In genomic region chr19:53460312-53461024, GRCm38 (mm10) we compare ENCODE assay signal across 10 mouse cellular contexts.
DNase-seq lines count a peak whose midpoint lies in the region; ATAC-seq lines count a peak whose summit lies in the region.
"Had no signal": no experiment of that assay in that cellular context is flagged by ENCODE, and none has a peak within 500 bp of the region (broad histone marks: within the 10 kb centered on the region; RNA-seq: fewer than 3 reads in every experiment).

No protein-coding gene starts in this region.

- H3K9me3 ChIP-seq in heart, embryonic 13.5 days: no peaks in the 10 kb centered on the region
- no peaks in the 10 kb centered on the region for H3K9me3 ChIP-seq in forebrain, embryonic 14.5 days (replicated peaks; ENCODE audit: control insufficient read depth, low read length)
- no peaks in the 10 kb centered on the region for H3K9me3 ChIP-seq in midbrain, embryonic 11.5 days (ENCODE audit: control insufficient read depth, low read length)
- H3K9me3 ChIP-seq: G1E had no signal

- H3K27ac ChIP-seq in heart, embryonic 13.5 days (replicated peaks): no peak overlapping the region
- no peak overlapping the region for H3K27ac ChIP-seq in forebrain, embryonic 14.5 days (ENCODE audit: low read depth, low read length)
- no peak overlapping the region for H3K27ac ChIP-seq in midbrain, embryonic 11.5 days (ENCODE audit: low read depth, low read length)

- H3K9ac ChIP-seq in heart, embryonic 13.5 days: 0 out of 2 replicates have a peak overlapping the region, but pooled peaks have one; percentile 19
- 0 out of 2 replicates have a peak overlapping the region, but pooled peaks have one; percentile 1 for H3K9ac ChIP-seq in forebrain, embryonic 14.5 days (ENCODE audit: low read length)
- H3K9ac ChIP-seq in midbrain, embryonic 11.5 days (ENCODE audit: low read length): no peak overlapping the region

- intact Hi-C loops in heart, postnatal 25 days (cut with DNase I): no loop called here
- intact Hi-C loops in left cerebral cortex, postnatal 4 days (cut with DNase I): no loop called here

- H3K4me1 ChIP-seq in heart, embryonic 13.5 days: peaks cover 36% of the 10 kb centered on the region
- H3K4me1 ChIP-seq in forebrain, embryonic 14.5 days (ENCODE audit: control insufficient read depth, insufficient read depth, low read length): peaks cover 14% of the 10 kb centered on the region
- H3K4me1 ChIP-seq in midbrain, embryonic 11.5 days (ENCODE audit: control insufficient read depth, insufficient read depth, low read length): peaks cover 10% of the 10 kb centered on the region

- peak overlapping the region; percentile 48 for H3K4me2 ChIP-seq in heart, embryonic 13.5 days
- H3K4me2 ChIP-seq in forebrain, embryonic 14.5 days (ENCODE audit: low read length): peak overlapping the region; percentile 36
- H3K4me2 ChIP-seq in midbrain, embryonic 11.5 days: peak overlapping the region; percentile 44

- H3K4me3 ChIP-seq in heart, embryonic 13.5 days: no peak overlapping the region
- no peak overlapping the region for H3K4me3 ChIP-seq in forebrain, embryonic 14.5 days (ENCODE audit: low read depth, low read length)
- H3K4me3 ChIP-seq in midbrain, embryonic 11.5 days (ENCODE audit: low read depth, low read length): 0 out of 2 replicates have a peak overlapping the region, but pooled peaks have one; percentile 10
- H3K4me3 ChIP-seq: erythroblast, embryonic 14.5 days had no signal

- H3K27me3 ChIP-seq in heart, embryonic 13.5 days (replicated peaks): peaks cover 26% of the 10 kb centered on the region
- no peaks in the 10 kb centered on the region for H3K27me3 ChIP-seq in forebrain, embryonic 14.5 days (replicated peaks; ENCODE audit: control insufficient read depth, insufficient read depth, low read length)
- H3K27me3 ChIP-seq in midbrain, embryonic 11.5 days (ENCODE audit: control insufficient read depth, insufficient read depth, low read length): no peaks in the 10 kb centered on the region; the same call in 1 of the 2 replicates

- H3K36me3 ChIP-seq in heart, embryonic 13.5 days: no peaks in the 10 kb centered on the region
- no peaks in the 10 kb centered on the region for H3K36me3 ChIP-seq in forebrain, embryonic 14.5 days (ENCODE audit: control insufficient read depth, insufficient read depth, low read length)
- no peaks in the 10 kb centered on the region for H3K36me3 ChIP-seq in midbrain, embryonic 11.5 days (ENCODE audit: control insufficient read depth, insufficient read depth, low read length)
- H3K36me3 ChIP-seq: G1E had no signal

- DNase-seq in heart, postnatal 25 days (ENCODE audit: low spot score): no peak
- DNase-seq in forebrain, embryonic 14.5 days (ENCODE audit: low spot score): no peak
- peak; percentile 91 for DNase-seq in midbrain, embryonic 11.5 days (ENCODE audit: low spot score, missing footprints)
- DNase-seq in layer of hippocampus, postnatal 14 days (ENCODE audit: low spot score in 2 of 2): no peak
- no peak for DNase-seq in frontal cortex, postnatal 36 days (ENCODE audit: low spot score in 2 of 2)
- DNase-seq in left cerebral cortex, postnatal 4 days: no peak

- WGBS in heart, embryonic 13.5 days: 13% methylated on average over 19 of the region's 19 CpGs
- WGBS in forebrain, embryonic 14.5 days: 3% methylated on average over 19 of the region's 19 CpGs
- 4% methylated on average over 19 of the region's 19 CpGs for WGBS in midbrain, embryonic 11.5 days

- no peak for ATAC-seq in heart, embryonic 13.5 days (ENCODE audit: extremely low read depth, insufficient number of reproducible peaks, low FRiP score, low TSS enrichment)
- peak; percentile 53 for ATAC-seq in CD4-positive, CD25-positive, alpha-beta regulatory T cell, adult 4 months
- no peak for ATAC-seq in forebrain, embryonic 14.5 days
- ATAC-seq in midbrain, embryonic 11.5 days (ENCODE audit: low FRiP score): no peak
